Mouse (Mus musculus) lung, adult 18-20 months (tissue): Measurements from ENCODE around the gene Vsir.

Experiments used
- DNase-seq, 2 experiments: peaks; one replicate each; pipeline ENCODE4 v3.0.0; 2022; ENCODE audit warnings: mixed read lengths in 2 of 2

Gene Vsir

GRCm38 (mm10) chr10:60388332-60388731 is 41.7 kb downstream of the Vsir start:
- DNase-seq, result no peak

DNA sequence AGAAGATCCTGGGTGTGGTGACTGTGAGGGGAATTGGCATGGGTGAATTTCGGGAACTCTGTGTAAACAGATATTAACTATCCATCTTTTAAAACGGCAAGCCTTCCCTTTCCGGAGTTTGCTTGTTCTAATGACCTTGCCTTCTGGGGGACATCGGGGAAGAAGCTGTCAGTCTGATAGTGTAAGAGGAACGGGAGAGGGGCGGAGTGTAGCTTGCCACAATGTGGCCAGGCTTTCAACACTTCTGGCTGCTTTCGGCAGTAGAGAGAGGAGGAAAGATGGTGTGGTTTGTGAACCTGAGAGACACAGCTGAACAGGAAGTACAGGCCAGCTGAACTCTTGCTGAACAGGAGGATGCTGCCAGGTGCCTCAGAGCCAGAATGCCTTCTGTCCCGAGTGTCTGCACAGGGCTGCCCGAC is 42.8 kb downstream of the Vsir start:
- peak; percentile 48 to 52 for DNase-seq

DNA sequence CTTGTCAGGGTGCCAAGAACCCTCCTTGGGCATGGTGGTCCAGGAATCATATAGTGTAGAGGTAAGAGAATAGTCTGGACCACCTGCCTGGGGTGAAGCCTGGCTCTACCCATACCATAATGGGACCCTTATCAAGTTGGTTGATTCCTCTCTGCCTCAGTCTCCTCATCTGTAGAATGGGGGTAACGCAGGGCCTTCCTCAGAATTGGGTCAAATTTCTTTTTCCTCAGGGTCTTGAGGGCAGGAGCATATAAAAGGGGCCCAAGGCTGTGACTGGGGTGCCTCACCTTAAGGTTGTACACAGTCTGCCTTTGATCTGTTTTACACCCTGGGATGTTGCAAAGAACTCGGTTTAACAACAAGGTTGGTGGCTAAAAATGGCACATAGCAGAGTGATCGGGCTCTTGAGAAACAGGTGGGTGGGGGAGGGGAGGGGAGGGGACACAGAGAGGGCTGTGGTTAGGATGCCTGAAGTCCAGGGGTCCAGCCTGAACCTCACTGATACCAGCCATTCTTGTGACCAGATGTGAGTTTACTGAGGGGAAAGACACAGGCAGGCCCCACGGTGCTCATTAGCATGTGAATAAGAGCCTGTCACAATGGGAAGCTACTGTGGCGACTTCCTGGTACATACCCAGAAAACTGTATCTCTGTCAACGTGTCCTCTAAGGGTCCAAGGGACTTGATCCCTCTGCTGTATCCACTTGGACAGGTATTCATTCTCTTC is 43.7 kb downstream of the Vsir start:
- no peak for DNase-seq

DNA sequence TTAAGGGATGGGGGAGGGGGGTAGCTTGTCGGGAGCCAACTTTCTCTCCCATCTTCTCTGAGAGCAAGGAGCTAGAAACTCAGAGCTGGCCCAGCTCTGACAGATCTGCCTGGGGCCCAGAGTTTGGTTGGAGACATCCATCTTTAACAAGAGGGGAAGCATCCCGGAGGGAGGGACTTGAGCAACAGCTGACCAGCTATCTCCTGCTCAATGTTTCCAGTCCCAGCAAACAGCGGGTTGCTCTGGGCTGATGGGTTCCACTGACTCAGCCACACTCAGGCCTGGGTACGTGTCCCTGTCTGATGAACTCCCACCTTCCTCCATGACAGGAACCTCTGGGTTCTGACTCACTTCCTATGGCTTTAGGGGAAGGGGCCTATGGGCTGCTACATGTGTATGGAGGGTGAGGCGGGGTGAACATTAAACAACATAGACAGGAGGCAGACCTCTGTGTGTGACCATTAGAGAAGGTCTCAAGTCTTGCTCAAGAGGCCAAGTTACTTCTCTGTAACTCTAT is 44.3 kb downstream of the Vsir start:
- no peak for DNase-seq

DNA sequence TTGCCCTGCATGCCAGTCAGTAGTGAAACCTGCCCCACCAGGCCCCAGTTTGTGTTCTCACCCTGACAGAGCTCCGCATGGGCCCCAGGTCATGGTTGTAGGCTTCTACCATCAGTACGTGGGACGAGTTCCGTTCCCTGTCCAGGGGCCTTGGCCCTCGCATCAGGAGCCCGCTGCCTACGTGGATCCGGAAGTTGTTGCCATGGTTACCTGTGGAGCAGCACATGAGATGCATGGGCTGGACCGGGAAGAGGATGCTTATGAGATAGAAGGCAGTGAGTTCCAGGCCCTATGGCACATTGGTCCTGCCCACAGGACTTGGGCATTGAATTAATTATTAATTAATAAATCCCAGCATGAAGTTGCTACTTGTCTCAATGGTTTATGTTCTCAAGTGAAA is 45.0 kb downstream of the Vsir start:
- DNase-seq, result no peak

GRCm38 (mm10) chr10:60394936-60395335 is 48.3 kb downstream of the Vsir start:
- DNase-seq, result no peak

DNA sequence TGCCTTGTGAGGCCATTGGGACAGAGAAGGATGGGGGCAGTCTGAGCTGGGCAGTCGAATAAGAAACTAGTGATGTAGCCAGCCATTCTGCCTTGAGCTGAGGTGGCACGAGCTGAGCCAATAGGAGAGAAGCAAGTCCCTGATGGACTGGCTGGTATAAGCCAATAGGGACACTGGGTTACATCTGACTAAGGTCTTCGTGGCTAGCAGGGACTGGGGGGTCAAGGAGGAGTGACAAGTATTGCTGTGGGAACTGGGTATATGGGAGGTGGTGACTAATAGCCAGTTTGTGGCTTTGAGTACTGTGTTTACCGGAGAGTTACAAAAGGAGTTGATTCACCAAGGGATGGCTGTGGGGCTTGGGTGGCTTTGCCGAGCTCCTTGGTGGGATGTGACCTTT is 49.0 kb downstream of the Vsir start:
- no peak for DNase-seq

GRCm38 (mm10) chr10:60398051-60398814 is 51.6 kb downstream of the Vsir start:
- no peak for DNase-seq

- no peak for DNase-seq
Measured at GRCm38 (mm10) chr10:60399449-60399848, 52.8 kb downstream of the Vsir start, which contains the start of gene Gm17455. Gm17455 (plus strand) TSS chr10:60399726.

- no peak for DNase-seq
Measured at GRCm38 (mm10) chr10:60400507-60401295, 54.0 kb downstream of the Vsir start.

GRCm38 (mm10) chr10:60405460-60406177 is 59.0 kb downstream of the Vsir start:
- DNase-seq, result no peak

DNA sequence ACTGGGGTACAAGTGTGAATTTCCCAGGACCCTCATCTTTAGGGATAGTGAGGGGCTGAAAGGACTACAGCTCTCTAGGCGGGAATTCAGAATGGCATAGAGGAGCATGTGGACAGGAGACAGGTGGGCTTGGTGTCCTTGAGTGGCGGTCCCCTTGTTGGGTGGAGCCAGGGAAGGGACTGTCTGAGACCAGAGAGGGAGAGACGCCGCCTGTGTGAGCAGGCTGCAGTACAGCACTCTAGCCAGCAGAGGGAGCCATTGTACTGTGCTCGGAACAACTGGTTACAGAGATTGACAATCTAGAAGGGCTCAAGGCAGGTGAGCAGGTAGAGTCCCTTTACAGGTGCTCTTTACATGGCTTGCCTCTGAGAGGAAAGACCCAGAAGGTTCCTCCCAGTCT is 61.2 kb downstream of the Vsir start:
- peak; percentile 52 to 63 for DNase-seq

GRCm38 (mm10) chr10:60411794-60412193 is 65.1 kb downstream of the Vsir start:
- no peak for DNase-seq

DNA sequence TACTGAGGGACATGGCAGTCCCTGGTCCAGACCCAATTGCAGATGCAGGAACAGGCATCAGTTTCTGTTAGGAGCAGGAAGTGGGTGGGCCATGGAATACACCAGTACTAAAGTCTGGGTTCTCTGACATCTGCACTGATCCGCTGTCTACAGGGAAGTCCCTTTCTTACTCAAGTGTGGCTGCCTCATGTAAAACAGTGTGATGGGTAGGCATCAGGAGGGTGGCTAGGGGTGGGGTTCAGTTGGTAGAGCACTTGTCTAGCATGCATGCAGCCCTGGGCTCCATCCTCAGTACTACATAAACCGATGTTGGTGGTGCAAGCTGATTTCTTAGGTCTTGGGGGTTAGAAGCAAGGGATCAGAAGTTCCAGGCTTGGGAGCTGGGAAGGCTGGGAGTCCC is 67.1 kb downstream of the Vsir start:
- DNase-seq, result no peak

DNA sequence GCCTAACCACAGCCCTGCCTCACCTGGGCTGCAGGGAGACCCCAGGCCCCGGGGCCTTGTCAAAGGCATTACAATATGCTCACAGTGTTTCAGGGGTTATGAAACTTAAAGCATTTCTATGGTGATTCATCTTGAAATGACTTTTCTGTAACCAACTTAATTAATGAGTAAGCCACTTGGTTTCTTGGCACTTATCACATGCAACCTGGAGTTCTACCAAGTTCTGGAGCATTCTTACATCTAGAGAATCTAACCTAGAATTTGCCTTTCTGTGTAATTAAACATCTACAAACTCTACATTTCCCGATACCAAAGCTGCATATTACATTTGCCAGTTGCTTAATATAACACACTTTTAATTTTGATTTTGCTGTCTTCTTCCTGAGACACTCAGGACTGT is 70.4 kb downstream of the Vsir start:
- no peak for DNase-seq

DNA sequence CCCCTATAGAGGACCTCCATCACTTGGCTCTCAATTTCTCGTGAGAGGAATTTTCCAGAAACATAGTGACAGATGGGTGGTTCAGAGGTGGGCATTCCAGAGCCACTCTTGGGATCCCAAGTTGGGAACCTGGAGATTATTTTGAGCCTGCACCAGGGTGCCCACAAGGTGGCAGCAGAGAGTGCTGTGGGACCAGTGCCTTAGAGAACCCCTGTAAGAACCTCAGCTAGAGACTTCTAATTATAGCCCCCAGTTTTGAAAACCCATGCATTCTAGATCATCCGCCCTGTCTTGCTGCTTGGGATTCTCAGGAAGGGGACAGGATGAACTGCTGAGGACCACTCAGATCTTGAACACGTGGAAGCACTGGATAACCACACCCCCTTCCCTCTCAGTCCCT is 71.5 kb downstream of the Vsir start:
- peak; percentile 19 to 42 for DNase-seq

DNA sequence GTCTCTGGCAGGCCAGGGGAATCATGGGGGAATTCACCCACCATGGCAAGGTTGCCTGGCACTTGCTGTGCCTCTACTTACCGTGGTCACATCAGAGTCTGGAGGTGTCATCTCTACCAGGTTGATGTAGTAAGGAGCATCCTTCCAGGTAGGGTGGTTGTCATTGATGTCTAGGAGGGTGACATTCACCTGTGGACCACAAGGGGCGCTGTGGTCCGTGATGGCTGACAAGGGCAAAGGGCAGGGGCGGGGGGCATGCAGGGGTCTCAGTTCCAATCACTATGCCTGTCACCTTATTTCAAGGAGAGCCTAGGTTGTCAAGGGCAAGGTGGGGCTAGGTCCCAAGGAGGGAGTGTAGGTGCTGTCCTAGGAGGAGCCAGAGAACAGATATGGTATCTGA is 73.0 kb downstream of the Vsir start:
- no peak for DNase-seq
